Mouse (Mus musculus) heart, adult 11 months (tissue): ENCODE data around the gene Panx1.

ENCODE experiments used
- DNase-seq: peaks from one replicate; pipeline ENCODE4 v3.0.0; 2022

Panx1 gene

GRCm38 (mm10) chr9:14970211-14970610, 75.1 kb downstream of the Panx1 start:
- DNase-seq = peak; percentile 29

DNA sequence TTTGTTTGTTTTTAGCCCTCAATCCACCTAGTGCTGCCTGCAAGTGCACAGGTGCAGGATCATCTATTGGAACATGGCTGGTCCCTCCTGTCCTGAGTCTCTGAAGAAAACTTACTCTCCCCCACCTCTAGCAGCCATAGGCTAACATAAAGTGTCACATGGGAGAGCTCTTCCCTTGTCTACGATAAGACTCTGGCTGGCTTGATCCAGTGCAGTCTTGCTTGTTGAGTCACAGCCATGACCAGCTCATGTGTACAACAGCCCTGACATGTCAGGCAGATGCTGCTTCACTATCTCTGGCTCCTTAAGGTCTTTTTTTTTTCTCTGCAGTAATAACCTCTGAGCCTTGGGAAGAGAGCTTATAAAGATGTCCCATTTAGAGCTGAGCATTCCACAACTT, 77.7 kb downstream of the Panx1 start:
- DNase-seq = peak; percentile 19

DNA sequence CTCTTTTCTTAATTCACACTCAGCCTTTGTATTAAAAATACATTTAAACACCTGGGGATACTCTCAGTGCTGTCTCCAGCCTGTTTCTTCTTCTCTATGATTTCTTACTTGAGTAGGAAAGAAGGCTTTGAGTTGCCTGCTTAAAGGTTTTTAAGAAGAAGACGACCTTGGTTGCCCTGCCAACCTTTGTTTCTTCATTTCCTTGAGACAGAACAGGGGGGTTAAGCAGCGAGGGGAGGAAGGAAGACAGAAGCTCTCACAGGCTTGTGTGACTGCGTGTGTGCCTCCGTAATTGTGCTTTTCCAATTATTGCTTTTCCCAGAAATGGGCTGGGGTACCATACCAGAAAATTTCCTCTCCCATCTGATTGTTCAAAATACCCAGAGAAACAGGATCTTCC, 78.5 kb downstream of the Panx1 start:
- no peak for DNase-seq

GRCm38 (mm10) chr9:14965368-14965767, 79.9 kb downstream of the Panx1 start:
- peak; percentile 34 for DNase-seq

DNA sequence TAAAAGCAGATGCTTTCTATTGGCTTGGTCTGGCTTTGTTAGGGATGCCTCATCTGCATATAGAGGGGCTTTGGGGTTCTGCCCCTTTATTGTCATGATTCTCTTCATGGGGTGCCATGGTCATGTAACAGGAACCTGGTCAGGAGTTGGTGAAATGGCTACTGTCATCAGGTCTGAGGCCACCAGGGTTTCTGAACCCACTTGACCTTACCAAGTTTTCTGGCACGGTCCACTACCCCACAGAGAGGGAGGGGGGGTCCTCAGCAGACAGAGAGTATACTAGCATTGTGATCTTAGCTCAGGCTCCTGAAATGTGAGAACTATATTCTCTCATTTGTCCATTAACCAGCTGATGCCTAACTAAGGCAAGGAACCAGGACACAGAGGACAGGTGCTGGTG, 82.5 kb downstream of the Panx1 start:
- peak; percentile 56 for DNase-seq

GRCm38 (mm10) chr9:14954659-14955058, 90.6 kb downstream of the Panx1 start:
- peak; percentile 82 for DNase-seq
